Mouse (Mus musculus) CD4-positive, CD25-positive, alpha-beta regulatory T cell, adult 2 months (primary cell): Measurements from ENCODE around the gene Gnl1.
A peak's percentile ranks its signal among the peaks of the same experiment; 100 is the strongest.
"Not testable (repeated sequence)": the region's sequence is repeated elsewhere in the genome, so short reads cannot be mapped to it uniquely, and the experiment has no call there.

ENCODE experiments used
- DNase-seq: peaks from one replicate; pipeline ENCODE4 v3.0.0-alpha.2; 2012; ENCODE audit warnings: low read depth, low spot score

Gnl1 gene

GRCm38 (mm10) chr17:35994175-35994878, 14.7 kb downstream of the Gnl1 start:
- peak; percentile 84 for DNase-seq

- no peak for DNase-seq
These were observed 15.2 kb downstream of the Gnl1 start for GRCm38 (mm10) chr17:35994879-35995240.

DNA sequence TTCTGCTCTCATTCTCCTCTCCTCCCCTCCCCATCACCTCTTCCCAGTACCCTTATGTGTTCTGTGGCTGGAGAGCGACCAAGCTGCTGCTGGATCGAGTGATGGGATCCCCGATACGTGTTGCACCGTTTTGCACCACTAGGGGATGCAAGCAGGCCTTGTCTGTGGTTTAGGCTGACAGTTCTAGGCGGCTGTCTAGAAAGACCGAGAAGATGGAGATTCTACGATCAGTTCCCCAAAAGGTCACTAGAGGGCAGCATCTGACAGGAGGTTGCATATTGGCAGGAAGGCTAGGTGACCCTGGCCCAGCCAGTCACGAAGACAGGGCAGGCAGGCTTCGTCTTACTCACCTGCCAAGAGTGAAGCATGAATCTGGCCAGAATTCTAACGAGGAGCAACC, 17.3 kb downstream of the Gnl1 start:
- peak; percentile 98 for DNase-seq

DNA sequence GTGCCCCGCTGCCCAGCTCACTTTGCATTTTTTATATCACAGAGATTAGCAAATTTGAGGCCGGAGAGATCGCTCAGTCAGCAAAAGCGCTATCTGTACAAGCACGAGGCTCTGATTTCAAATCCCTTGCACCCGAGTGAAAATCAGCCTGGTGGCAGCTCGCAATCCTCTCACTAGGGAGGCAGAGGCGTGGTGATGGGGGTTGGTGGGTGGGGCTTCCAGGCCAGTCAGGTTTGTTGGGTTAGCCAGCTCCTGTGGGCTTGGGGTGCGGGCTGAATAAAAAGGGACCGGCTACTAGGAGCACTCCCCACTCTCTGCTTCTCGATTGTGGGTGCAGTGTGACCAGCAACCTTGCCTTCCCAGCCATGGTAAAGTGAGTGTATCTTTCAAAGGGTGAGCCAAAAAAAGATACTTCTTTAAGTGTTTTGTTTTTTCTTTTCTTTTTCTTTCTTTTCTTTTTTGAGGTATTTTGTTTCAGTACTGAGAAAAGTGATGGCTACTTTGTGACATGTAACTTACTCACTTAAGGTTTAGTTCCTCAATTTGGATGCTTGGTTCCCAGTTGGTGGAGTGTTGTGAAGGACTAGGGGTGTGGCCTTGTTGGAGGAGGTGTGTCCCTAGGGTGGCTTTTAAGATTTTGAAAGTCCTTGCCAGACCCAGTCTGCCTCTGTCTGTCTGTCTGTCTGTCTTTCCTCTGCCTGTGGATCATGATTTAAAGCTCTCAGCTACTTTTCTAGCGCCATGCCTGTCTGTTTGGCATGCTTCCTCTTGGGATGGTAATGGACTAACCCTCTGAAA, 18.3 kb downstream of the Gnl1 start:
- DNase-seq = peak; percentile 78

DNA sequence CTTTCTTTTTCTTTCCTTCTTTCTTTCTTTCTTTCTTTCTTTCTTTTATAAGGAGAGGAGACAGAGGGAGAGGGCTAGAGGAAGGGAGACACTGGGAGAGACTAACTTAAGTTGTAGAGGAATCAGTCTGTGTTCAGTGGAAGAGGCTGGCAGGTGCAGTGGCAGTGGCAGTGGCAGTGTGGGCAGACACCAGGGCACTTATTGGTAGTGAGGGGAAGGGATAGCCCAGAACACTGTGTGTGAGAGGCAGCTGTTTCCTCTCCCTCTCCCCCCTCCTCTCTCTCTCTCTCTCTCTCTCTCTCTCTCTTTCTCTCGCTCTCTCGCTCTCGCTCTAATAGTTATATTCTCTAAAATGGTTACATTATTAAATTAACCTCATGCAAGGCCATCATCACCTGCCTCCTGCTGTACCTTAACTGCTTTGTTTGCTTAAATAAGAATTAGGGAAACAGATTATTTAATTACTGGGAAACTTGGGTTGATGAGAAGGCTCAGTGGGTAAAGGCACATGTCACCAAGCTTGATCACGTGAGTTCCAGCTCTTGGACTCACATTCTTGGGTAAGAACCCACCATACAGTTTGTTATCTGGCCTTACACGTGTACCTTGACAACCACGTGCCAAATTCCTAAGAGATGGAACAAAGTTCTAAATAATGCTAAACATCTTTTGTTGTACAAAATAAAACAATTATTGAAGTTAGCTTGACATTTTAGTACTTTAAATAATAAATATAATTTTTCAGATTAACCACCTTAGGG, 19.1 kb downstream of the Gnl1 start:
- DNase-seq = peak; percentile 55

DNA sequence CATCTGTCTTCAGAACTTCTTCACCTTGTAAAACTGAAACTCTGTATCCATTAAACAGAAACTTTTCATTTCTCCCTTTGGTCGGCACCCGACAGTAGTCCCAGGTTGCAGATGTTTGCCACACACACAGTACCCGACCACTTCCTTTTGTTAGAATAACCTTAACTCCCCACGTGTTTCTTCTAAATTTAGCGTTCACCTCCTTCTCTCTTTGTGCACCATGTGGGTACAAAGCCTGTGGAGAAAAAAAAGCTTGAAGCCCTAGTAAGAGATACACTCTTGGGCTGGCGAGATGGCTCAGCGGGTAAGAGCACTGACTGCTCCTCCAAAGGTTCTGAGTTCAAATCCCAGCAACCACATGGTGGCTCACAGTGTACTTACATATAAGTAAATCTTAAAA, 19.7 kb downstream of the Gnl1 start:
- peak; percentile 84 for DNase-seq

DNA sequence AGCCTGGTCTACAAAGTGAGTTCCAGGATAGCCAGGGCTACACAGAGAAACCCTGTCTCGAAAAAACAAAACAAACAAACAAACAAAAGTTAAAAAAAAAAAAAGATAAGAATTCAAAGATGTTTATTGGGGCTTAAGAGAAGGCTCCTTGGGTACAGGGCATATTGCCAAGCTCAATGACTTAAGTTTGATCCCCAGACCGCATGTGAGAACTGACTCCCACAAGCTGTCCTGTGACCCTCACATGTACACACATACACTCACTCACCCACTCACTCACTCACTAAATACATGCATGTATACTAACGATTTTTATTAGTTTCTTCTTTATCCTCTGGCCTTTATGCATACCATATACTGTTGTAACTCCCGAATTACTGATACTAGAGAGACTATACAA, 20.7 kb downstream of the Gnl1 start:
- DNase-seq = peak; percentile 27

DNA sequence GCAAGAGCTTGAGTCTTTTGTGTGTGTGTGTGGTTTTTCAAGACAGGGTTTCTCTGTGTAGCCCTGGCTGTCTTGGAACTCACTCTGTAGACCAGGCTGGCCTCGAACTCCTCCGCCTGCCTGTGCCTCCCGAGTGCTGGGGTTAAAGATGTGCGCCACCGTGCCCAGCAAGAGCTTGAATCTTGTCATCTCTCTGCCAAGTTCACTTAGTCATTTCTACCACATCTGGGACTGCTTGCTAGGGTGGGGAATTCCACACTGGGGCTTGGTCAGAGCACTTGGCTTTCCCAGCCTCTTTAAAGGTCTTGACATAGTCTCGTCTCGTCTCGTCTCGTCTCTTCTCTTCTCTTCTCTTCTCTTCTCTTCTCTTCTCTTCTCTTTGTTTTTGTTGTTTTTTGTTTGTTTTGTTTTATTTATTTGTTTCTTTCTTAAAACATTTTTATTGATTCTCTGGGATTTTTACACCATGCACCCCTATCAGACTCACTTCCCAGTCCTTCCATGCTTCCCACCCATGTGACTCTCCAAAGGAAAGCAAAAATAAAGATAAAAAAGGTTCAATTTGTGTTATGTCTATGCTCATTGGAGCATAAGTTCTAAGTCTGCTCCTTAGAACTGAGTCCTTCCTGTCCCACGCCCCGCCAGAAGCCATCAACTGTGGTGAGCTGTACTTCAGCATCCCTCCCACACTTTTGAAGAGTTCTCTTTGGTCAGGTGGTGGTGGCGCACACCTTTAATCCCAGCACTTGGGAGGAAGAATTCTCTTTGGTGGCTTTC, 21.7 kb downstream of the Gnl1 start:
- DNase-seq = peak; percentile 80

DNA sequence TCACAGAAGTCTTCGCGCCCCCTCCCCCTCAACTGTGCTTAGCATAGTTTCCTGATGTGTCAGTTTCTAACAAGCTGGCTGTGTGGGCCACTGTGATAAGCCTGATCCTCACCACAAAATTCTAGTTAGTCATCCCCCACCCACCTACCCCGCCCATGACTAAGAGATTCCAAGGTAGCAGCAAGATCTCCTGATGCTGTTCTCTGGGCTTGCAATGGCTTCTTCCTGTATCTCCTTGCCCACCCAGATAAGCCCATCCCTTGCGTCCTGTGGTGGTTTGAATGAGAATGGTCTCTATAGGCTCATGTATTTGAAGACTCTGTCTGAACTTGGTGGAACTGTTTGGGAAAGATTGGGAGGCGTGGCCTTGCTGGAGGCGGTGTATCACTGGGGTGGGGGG, 22.3 kb downstream of the Gnl1 start:
- peak; percentile 69 for DNase-seq

DNA sequence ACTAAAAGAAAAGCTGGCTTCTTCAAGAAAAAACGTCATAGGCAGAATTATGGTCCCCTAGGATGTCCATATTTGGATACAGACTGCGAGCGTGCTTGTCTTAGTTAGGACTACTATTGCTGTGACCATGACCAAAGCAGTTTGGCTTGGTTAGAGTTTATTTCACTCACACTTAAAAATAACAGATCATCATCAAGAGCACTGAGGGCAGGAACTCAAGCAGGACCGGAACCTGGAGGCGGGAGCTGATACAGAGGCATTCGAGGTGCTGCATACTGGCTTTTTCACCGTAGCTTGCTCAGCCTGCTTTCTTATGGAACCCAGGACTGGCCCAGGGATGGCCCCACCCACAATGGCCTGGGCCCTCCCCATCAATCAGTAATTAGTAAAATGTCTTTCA, 23.7 kb downstream of the Gnl1 start:
- peak; percentile 44 for DNase-seq

DNA sequence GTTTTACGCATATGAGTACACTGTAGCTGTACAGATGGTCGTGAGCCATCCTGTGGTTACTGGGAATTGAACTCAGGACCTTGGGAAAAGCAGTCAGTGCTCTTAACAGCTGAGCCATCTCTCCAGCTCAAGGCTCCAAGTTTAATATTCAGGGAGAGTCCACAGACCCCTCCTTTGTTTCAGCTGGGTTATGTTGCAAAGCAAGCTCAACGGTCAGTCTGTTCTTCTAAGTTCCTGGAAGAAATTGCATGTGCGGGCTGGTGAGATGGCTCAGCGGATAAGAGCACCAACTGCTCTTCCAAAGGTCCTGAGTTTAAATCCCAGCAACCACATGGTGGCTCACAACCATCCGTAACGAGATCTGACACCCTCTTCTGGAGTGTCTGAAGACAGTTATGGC, 24.8 kb downstream of the Gnl1 start:
- not testable (repeated sequence) for DNase-seq

- DNase-seq = no peak
These were observed 35.3 kb downstream of the Gnl1 start for GRCm38 (mm10) chr17:36014977-36015376.

DNA sequence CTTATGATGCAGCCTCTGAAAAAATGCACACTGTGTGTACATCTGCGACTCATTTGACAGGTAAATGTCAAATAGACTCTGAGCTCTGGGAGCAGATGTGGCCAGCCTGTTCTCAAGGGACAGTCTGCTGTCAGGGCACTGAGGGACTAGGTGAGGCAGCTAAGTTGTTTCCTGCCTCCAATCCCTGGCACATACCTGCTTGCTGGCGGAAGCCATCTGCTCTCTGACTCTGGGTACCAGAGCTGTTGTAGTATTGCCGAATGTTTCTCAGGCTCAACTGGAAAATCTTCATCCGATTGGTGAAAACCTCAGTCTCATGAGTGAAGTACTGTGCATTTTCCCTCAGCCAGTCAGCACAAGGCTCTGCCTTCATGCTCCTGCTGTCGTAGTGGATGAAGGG, 37.4 kb downstream of the Gnl1 start:
- DNase-seq = no peak

- DNase-seq = no peak
These were observed 39.3 kb downstream of the Gnl1 start for GRCm38 (mm10) chr17:36018979-36019378.

- no peak for DNase-seq
These were observed 39.9 kb downstream of the Gnl1 start for GRCm38 (mm10) chr17:36019519-36019918.

DNA sequence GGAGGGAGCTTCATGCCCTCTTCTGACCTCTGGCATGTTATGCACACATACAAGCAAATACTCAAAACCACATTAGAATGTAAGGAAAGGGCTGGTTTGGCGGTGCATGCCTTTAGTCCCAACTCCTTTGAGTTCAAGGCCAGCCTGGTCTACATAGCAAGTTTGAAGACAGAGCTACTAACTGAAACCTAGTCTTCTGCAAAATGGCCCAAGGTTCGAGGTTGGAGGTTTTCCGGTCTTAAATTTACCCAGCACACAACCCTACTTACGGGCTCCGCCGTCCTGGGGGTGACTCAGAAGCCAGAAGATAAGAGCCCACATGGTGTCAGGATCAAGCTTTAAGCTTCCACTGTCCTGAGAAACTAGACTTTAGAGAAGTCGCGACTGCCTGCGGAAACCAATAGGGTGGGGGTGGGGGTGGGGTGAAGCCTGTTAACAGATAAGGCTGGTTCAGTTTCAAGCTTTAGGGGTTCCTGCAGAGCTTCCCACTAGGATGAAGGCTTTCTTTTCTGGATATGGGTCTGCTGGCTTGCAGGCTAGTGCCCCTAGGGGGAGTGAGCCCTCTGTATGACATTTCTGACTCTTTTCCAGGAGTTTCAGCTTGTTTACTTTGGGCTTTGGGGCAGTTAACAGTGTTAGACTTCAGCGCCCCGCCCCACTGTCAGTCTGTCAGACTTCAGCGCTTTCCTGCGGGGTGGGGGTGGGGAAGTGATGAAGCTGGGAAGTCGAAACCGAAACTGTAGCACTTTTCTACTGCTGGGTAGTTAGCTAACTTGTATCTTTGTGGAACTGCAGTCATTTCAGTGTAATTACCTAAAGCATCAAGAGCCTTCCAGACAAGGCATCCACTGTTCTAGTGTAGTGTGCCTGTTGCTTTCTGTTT, 40.8 kb downstream of the Gnl1 start, which contains the start of gene H2-T24:
TSS of gene H2-T24 (minus strand) at position 370 of the 883 bp plus-strand sequence.
- DNase-seq = peak; percentile 93

DNA sequence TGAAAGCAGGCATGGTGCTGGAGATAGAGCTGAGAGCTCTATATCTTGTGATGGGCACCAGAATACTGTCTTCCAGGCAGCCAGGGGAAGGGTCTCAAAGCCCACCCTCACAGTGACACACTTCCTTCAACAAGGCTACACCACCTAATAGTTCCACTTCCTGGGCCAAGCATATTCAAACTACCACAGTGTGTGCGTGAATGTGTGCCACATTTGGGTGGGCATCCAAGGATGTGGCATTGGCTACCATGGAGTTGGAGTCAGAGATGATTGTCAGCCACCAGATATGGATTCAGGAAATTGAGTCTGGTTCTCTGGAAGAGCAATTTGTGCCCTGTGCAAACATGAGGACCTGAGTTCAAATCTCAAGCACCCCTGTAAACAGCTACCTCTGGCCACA, 41.7 kb downstream of the Gnl1 start:
- DNase-seq = no peak

GRCm38 (mm10) chr17:36022098-36022497, 42.4 kb downstream of the Gnl1 start:
- DNase-seq = no peak

- no peak for DNase-seq
These were observed 43.3 kb downstream of the Gnl1 start for GRCm38 (mm10) chr17:36022922-36023321.
